Comparison of ENCODE assay signal across 8 mouse cellular contexts in the genomic region with DNA sequence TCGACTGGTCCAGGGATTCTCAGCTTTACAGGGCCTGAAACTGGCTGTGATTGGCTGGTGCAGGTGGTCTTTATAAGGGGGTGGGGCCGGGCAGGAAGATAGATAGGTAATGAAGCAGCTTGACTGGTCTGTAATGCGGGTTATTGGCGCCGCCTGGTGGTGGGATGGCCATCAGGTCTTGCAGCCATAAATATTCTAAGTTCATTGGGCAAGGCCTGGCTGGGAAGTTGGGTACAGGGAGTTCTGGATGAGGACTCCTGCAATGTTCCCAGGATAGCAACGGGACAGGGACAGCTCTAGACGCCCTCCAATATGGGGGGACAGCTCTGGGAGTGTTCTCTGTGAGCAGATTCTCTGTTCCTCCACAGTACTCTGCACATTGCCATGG. TPM values are rescaled to one million over a fixed set of nuclear protein-coding genes. Genes with fewer than 3 reads are reported as not detected.
DNase-seq lines count a peak whose midpoint lies in the region; ATAC-seq lines count a peak whose summit lies in the region.

No protein-coding gene starts in this region.

- no peaks in the 10 kb centered on the region for H3K27me3 ChIP-seq in hindbrain, embryonic 14.5 days (ENCODE audit: control insufficient read depth, insufficient read depth, low read length)

- WGBS in hindbrain, embryonic 14.5 days, result 2% methylated on average over 7 of the region's 7 CpGs

- H3K9ac ChIP-seq in hindbrain, embryonic 14.5 days, result peak overlapping the region; percentile 1; the same call in 1 of the 2 replicates

- 0 out of 2 replicates have a peak, but pooled peaks cover 3% of the 10 kb centered on the region for H3K4me1 ChIP-seq in hindbrain, embryonic 14.5 days (replicated peaks; ENCODE audit: control insufficient read depth, insufficient read depth, low read length)

- H3K4me2 ChIP-seq in hindbrain, embryonic 14.5 days (replicated peaks), result peak overlapping the region; percentile 47

- no peak overlapping the region for H3K27ac ChIP-seq in hindbrain, embryonic 14.5 days

- ATAC-seq in hindbrain, embryonic 14.5 days (ENCODE audit: low FRiP score), result peak; percentile 79

- H3K36me3 ChIP-seq in hindbrain, embryonic 14.5 days (replicated peaks; ENCODE audit: control insufficient read depth, insufficient read depth), result peaks cover 9% of the 10 kb centered on the region

- peak overlapping the region; percentile 14 for H3K4me3 ChIP-seq in hindbrain, embryonic 14.5 days (replicated peaks; ENCODE audit: low read length)

- peak; percentile 94 for DNase-seq in NIH3T3 (ENCODE audit: low read depth)
- peak; percentile 97 to 98 for DNase-seq in cerebellum, postnatal 10 days
- DNase-seq in frontal cortex, postnatal 25 days (ENCODE audit: low spot score in 2 of 2), result peak; percentile 84 to 85
- DNase-seq in hindbrain, embryonic 14.5 days (ENCODE audit: low spot score), result peak; percentile 88
- peak; percentile 83 to 87 for DNase-seq in layer of hippocampus, postnatal 36 days
- peak; percentile 96 for DNase-seq in lung, postnatal 36 days
- peak; percentile 71 for DNase-seq in retina, postnatal 7 days (ENCODE audit: low read depth, low spot score)
- DNase-seq in urinary bladder, adult 2 months (ENCODE audit: low spot score), result peak; percentile 83

- no peaks in the 10 kb centered on the region for H3K9me3 ChIP-seq in hindbrain, embryonic 14.5 days (ENCODE audit: control insufficient read depth, low read length)

RNA-seq across cellular contexts. Expression of a gene that starts 11.6 kb away (rescaled TPM):
- 56.4 and 57.9 TPM in 2 replicates for polyA plus RNA-seq in hindbrain, embryonic 14.5 days (2014; fragmentation: Nextera tagmentation; extraction: Ambion mirVana)
- 10 to 100 TPM; 29.3 to 30.3 TPM for total RNA-seq in layer of hippocampus, postnatal 36 days (2021)
- 42.3 and 48.2 TPM in 2 replicates for polyA plus RNA-seq in urinary bladder, adult 2 months (2012; rRNA removed)

RNA-seq across cellular contexts. Expression of a gene that starts 15.6 kb away (rescaled TPM):
- 7.2 and 8.2 TPM in 2 replicates for polyA plus RNA-seq in hindbrain, embryonic 14.5 days (2014; fragmentation: Nextera tagmentation; extraction: Ambion mirVana)
- 1 to 10 TPM; 1.8 to 2.1 TPM for total RNA-seq in layer of hippocampus, postnatal 36 days (2021)
- polyA plus RNA-seq in urinary bladder, adult 2 months (2012; rRNA removed), result 25.8 and 40.1 TPM in 2 replicates

RNA-seq across cellular contexts. Expression of a gene that starts 23.3 kb away (rescaled TPM):
- 8.1 and 9.9 TPM in 2 replicates for polyA plus RNA-seq in hindbrain, embryonic 14.5 days (2014; fragmentation: Nextera tagmentation; extraction: Ambion mirVana)
- total RNA-seq in layer of hippocampus, postnatal 36 days (2021), result 1 to 10 TPM in 1 of 2 experiments, under 1 TPM in 1; 0.60 to 1.3 TPM
- 17.6 and 22.6 TPM in 2 replicates for polyA plus RNA-seq in urinary bladder, adult 2 months (2012; rRNA removed)

RNA-seq across cellular contexts. Expression of a gene that starts 47.8 kb away (rescaled TPM):
- polyA plus RNA-seq in hindbrain, embryonic 14.5 days (2014; fragmentation: Nextera tagmentation; extraction: Ambion mirVana), result 40.7 and 45.9 TPM in 2 replicates
- total RNA-seq in layer of hippocampus, postnatal 36 days (2021), result 10 to 100 TPM; 77.9 to 83.3 TPM
- polyA plus RNA-seq in urinary bladder, adult 2 months (2012; rRNA removed), result 85.7 and 101 TPM in 2 replicates

RNA-seq across cellular contexts. Expression of a gene that starts 53.8 kb away (rescaled TPM):
- polyA plus RNA-seq in hindbrain, embryonic 14.5 days (2014; fragmentation: Nextera tagmentation; extraction: Ambion mirVana), result 84.2 and 90.0 TPM in 2 replicates
- total RNA-seq in layer of hippocampus, postnatal 36 days (2021), result 100 to 1,000 TPM; 245 to 249 TPM
- 103 and 127 TPM in 2 replicates for polyA plus RNA-seq in urinary bladder, adult 2 months (2012; rRNA removed)
